Mouse (Mus musculus): Measurements from ENCODE around the gene Zfp626.
"Not testable (repeated sequence)": the region's sequence is repeated elsewhere in the genome, so short reads cannot be mapped to it uniquely, and the experiment has no call there.

The Zfp626 gene

GRCm38 (mm10) chr7:27860396-27861235, 53.6 kb downstream of the Zfp626 start:
- DNase-seq (ENCODE audit: low spot score) = peak; percentile 25

DNA sequence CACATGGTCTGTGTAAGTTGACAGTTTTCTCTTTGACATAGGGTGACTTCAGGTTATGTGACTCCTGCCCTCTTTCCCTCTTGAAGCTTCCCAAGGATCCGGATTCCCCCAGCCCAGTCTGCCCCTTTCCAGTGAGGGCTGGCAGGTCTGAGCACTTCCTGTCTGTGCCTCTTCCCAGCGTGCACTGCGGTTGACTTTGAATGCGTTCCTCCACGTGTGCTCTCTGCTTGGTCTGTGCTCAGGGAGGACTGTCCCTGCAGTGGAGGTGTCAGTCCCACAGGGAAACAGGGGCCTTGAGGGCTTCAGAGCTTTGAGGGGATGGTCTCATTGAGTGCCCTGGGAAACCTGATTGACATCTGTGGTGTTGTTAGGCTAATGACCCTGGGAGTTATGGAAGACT, 55.6 kb downstream of the Zfp626 start:
- not testable (repeated sequence) for DNase-seq (ENCODE audit: low spot score)

Measured in urinary bladder, postnatal 10 days (tissue).